Mouse (Mus musculus): ENCODE data around the gene Serinc5. TPM values are rescaled to one million over a fixed set of nuclear protein-coding genes. Genes with fewer than 3 reads are reported as not detected.
A peak's percentile ranks its signal among the peaks of the same experiment; 100 is the strongest.

Serinc5 gene
- polyA plus RNA-seq, 1 experiment from 2014 or later, result 21.0 TPM

GRCm38 (mm10) chr13:92629509-92629908 lies 18.6 kb downstream of the Serinc5 start:
- H3K27me3 ChIP-seq (ENCODE audit: control insufficient read depth, insufficient read depth, low read length), result no peaks in the 10 kb centered on the region
- H3K4me3 ChIP-seq (ENCODE audit: low read depth, low read length), result no peak overlapping the region
- H3K27ac ChIP-seq (ENCODE audit: low read depth, low read length), result no peak overlapping the region
- peaks cover 2% of the 10 kb centered on the region; the same call in 1 of the 2 replicates for H3K36me3 ChIP-seq (ENCODE audit: control insufficient read depth, insufficient read depth, low read length)
- H3K9me3 ChIP-seq (ENCODE audit: control insufficient read depth, low read length), result no peaks in the 10 kb centered on the region
- DNase-seq (ENCODE audit: low spot score) (no peak), ATAC-seq (ENCODE audit: insufficient read depth, low FRiP score, low TSS enrichment) (no peak)
- no peak overlapping the region for H3K4me2 ChIP-seq (ENCODE audit: low read depth)
- WGBS, result 92% methylated on average over 3 of the region's 3 CpGs
- H3K4me1 ChIP-seq (ENCODE audit: control insufficient read depth, insufficient read depth, low read length), result peaks cover 9% of the 10 kb centered on the region; the same call in 1 of the 2 replicates
- H3K9ac ChIP-seq (ENCODE audit: low read length), result no peak overlapping the region

- peaks cover 2% of the 10 kb centered on the region; the same call in 1 of the 2 replicates for H3K36me3 ChIP-seq (ENCODE audit: control insufficient read depth, insufficient read depth, low read length)
- DNase-seq (ENCODE audit: low spot score) (no peak), ATAC-seq (ENCODE audit: insufficient read depth, low FRiP score, low TSS enrichment) (no peak)
- peaks cover 19% of the 10 kb centered on the region; the same call in 1 of the 2 replicates for H3K4me1 ChIP-seq (ENCODE audit: control insufficient read depth, insufficient read depth, low read length)
- WGBS, result 69% methylated on average over 4 of the region's 4 CpGs
- H3K4me3 ChIP-seq (ENCODE audit: low read depth, low read length), result no peak overlapping the region
- no peak overlapping the region for H3K4me2 ChIP-seq (ENCODE audit: low read depth)
- no peaks in the 10 kb centered on the region for H3K27me3 ChIP-seq (ENCODE audit: control insufficient read depth, insufficient read depth, low read length)
- no peak overlapping the region for H3K9ac ChIP-seq (ENCODE audit: low read length)
- H3K9me3 ChIP-seq (ENCODE audit: control insufficient read depth, low read length), result no peaks in the 10 kb centered on the region
- H3K27ac ChIP-seq (ENCODE audit: low read depth, low read length), result no peak overlapping the region
These were observed 20.6 kb downstream of the Serinc5 start for GRCm38 (mm10) chr13:92631450-92631849.

GRCm38 (mm10) chr13:92632550-92632949 lies 21.7 kb downstream of the Serinc5 start:
- Histone ChIP-seq H3K9me3 (ENCODE audit: control insufficient read depth, low read length) (no peaks in the 10 kb centered on the region), H3K9ac (ENCODE audit: low read length) (0 out of 2 replicates have a peak overlapping the region, but pooled peaks have one; percentile 0), H3K27ac (ENCODE audit: low read depth, low read length) (no peak overlapping the region), H3K36me3 (ENCODE audit: control insufficient read depth, insufficient read depth, low read length) (peaks cover 2% of the 10 kb centered on the region; the same call in 1 of the 2 replicates), H3K4me3 (ENCODE audit: low read depth, low read length) (no peak overlapping the region), H3K4me1 (ENCODE audit: control insufficient read depth, insufficient read depth, low read length) (peaks cover 24% of the 10 kb centered on the region; the same call in 1 of the 2 replicates), H3K4me2 (ENCODE audit: low read depth) (no peak overlapping the region), H3K27me3 (ENCODE audit: control insufficient read depth, insufficient read depth, low read length) (no peaks in the 10 kb centered on the region)
- no peak for DNase-seq (ENCODE audit: low spot score)
- 45% methylated on average over 4 of the region's 4 CpGs for WGBS
- no peak for ATAC-seq (ENCODE audit: insufficient read depth, low FRiP score, low TSS enrichment)

- Histone ChIP-seq H3K27ac (ENCODE audit: low read depth, low read length) (no peak overlapping the region), H3K36me3 (ENCODE audit: control insufficient read depth, insufficient read depth, low read length) (no peaks in the 10 kb centered on the region), H3K9ac (ENCODE audit: low read length) (no peak overlapping the region)
These were observed 24.1 kb downstream of the Serinc5 start for GRCm38 (mm10) chr13:92635040-92635439.

GRCm38 (mm10) chr13:92636226-92636909 lies 25.5 kb downstream of the Serinc5 start:
- DNase-seq (ENCODE audit: low spot score) (no peak), ATAC-seq (ENCODE audit: insufficient read depth, low FRiP score, low TSS enrichment) (no peak)
- Histone ChIP-seq H3K27me3 (ENCODE audit: control insufficient read depth, insufficient read depth, low read length) (no peaks in the 10 kb centered on the region), H3K9me3 (ENCODE audit: control insufficient read depth, low read length) (no peaks in the 10 kb centered on the region), H3K9ac (ENCODE audit: low read length) (no peak overlapping the region), H3K27ac (ENCODE audit: low read depth, low read length) (no peak overlapping the region), H3K4me2 (ENCODE audit: low read depth) (no peak overlapping the region), H3K36me3 (ENCODE audit: control insufficient read depth, insufficient read depth, low read length) (no peaks in the 10 kb centered on the region), H3K4me1 (ENCODE audit: control insufficient read depth, insufficient read depth, low read length) (peaks cover 24% of the 10 kb centered on the region; the same call in 1 of the 2 replicates), H3K4me3 (ENCODE audit: low read depth, low read length) (no peak overlapping the region)
- WGBS, result 65% methylated on average over 6 of the region's 6 CpGs

More at GRCm38 (mm10) chr13:92635040-92635439, 24.1 kb downstream of the Serinc5 start:
- 9% methylated on average over 2 of the region's 2 CpGs for WGBS
- ATAC-seq (ENCODE audit: insufficient read depth, low FRiP score, low TSS enrichment), result no peak
- Histone ChIP-seq H3K4me2 (ENCODE audit: low read depth) (no peak overlapping the region), H3K27me3 (ENCODE audit: control insufficient read depth, insufficient read depth, low read length) (no peaks in the 10 kb centered on the region), H3K4me3 (ENCODE audit: low read depth, low read length) (no peak overlapping the region), H3K9me3 (ENCODE audit: control insufficient read depth, low read length) (no peaks in the 10 kb centered on the region), H3K4me1 (ENCODE audit: control insufficient read depth, insufficient read depth, low read length) (peaks cover 24% of the 10 kb centered on the region; the same call in 1 of the 2 replicates)
- peak; percentile 30 for DNase-seq (ENCODE audit: low spot score)

GRCm38 (mm10) chr13:92636910-92637275 lies 26.0 kb downstream of the Serinc5 start:
- Histone ChIP-seq H3K27ac (ENCODE audit: low read depth, low read length) (peak overlapping the region; percentile 51; the same call in 1 of the 2 replicates), H3K4me2 (ENCODE audit: low read depth) (no peak overlapping the region), H3K4me1 (ENCODE audit: control insufficient read depth, insufficient read depth, low read length) (peaks cover 24% of the 10 kb centered on the region; the same call in 1 of the 2 replicates), H3K4me3 (ENCODE audit: low read depth, low read length) (no peak overlapping the region), H3K9me3 (ENCODE audit: control insufficient read depth, low read length) (no peaks in the 10 kb centered on the region), H3K27me3 (ENCODE audit: control insufficient read depth, insufficient read depth, low read length) (no peaks in the 10 kb centered on the region), H3K36me3 (ENCODE audit: control insufficient read depth, insufficient read depth, low read length) (no peaks in the 10 kb centered on the region), H3K9ac (ENCODE audit: low read length) (no peak overlapping the region)
- ATAC-seq (ENCODE audit: insufficient read depth, low FRiP score, low TSS enrichment) (peak; percentile 73), DNase-seq (ENCODE audit: low spot score) (peak; percentile 75)
- 4% methylated on average over 7 of the region's 7 CpGs for WGBS

GRCm38 (mm10) chr13:92639093-92640014 lies 28.5 kb downstream of the Serinc5 start:
- Histone ChIP-seq H3K4me1 (ENCODE audit: control insufficient read depth, insufficient read depth, low read length) (peaks cover 15% of the 10 kb centered on the region; the same call in 1 of the 2 replicates), H3K9ac (ENCODE audit: low read length) (no peak overlapping the region), H3K27ac (ENCODE audit: low read depth, low read length) (no peak overlapping the region), H3K4me2 (ENCODE audit: low read depth) (no peak overlapping the region), H3K27me3 (ENCODE audit: control insufficient read depth, insufficient read depth, low read length) (no peaks in the 10 kb centered on the region), H3K4me3 (ENCODE audit: low read depth, low read length) (no peak overlapping the region), H3K9me3 (ENCODE audit: control insufficient read depth, low read length) (no peaks in the 10 kb centered on the region), H3K36me3 (ENCODE audit: control insufficient read depth, insufficient read depth, low read length) (no peaks in the 10 kb centered on the region)
- no peak for ATAC-seq (ENCODE audit: insufficient read depth, low FRiP score, low TSS enrichment)
- no peak for DNase-seq (ENCODE audit: low spot score)
- WGBS, result 60% methylated on average over 12 of the region's 12 CpGs

- no peaks in the 10 kb centered on the region for H3K9me3 ChIP-seq (ENCODE audit: control insufficient read depth, low read length)
- DNase-seq (ENCODE audit: low spot score), result no peak
- H3K9ac ChIP-seq (ENCODE audit: low read length), result no peak overlapping the region
- no peak overlapping the region for H3K27ac ChIP-seq (ENCODE audit: low read depth, low read length)
- H3K36me3 ChIP-seq (ENCODE audit: control insufficient read depth, insufficient read depth, low read length), result no peaks in the 10 kb centered on the region
- 65% methylated on average over 3 of the region's 3 CpGs for WGBS
- no peak overlapping the region for H3K4me3 ChIP-seq (ENCODE audit: low read depth, low read length)
- ATAC-seq (ENCODE audit: insufficient read depth, low FRiP score, low TSS enrichment), result no peak; the same call in 1 of the 2 replicates
- H3K27me3 ChIP-seq (ENCODE audit: control insufficient read depth, insufficient read depth, low read length), result no peaks in the 10 kb centered on the region
- H3K4me2 ChIP-seq (ENCODE audit: low read depth), result no peak overlapping the region
- H3K4me1 ChIP-seq (ENCODE audit: control insufficient read depth, insufficient read depth, low read length), result no peaks in the 10 kb centered on the region
These were observed 33.3 kb downstream of the Serinc5 start for GRCm38 (mm10) chr13:92644199-92644598.
